Mouse (Mus musculus): ENCODE data around the gene Irgc1. TPM values are rescaled to one million over a fixed set of nuclear protein-coding genes. Genes with fewer than 3 reads are reported as not detected.
A peak's percentile ranks its signal among the peaks of the same experiment; 100 is the strongest.
"Not testable (repeated sequence)": the region's sequence is repeated elsewhere in the genome, so short reads cannot be mapped to it uniquely, and the experiment has no call there.

Gene Irgc1
- polyA plus RNA-seq, 1 experiment = not detected

DNA sequence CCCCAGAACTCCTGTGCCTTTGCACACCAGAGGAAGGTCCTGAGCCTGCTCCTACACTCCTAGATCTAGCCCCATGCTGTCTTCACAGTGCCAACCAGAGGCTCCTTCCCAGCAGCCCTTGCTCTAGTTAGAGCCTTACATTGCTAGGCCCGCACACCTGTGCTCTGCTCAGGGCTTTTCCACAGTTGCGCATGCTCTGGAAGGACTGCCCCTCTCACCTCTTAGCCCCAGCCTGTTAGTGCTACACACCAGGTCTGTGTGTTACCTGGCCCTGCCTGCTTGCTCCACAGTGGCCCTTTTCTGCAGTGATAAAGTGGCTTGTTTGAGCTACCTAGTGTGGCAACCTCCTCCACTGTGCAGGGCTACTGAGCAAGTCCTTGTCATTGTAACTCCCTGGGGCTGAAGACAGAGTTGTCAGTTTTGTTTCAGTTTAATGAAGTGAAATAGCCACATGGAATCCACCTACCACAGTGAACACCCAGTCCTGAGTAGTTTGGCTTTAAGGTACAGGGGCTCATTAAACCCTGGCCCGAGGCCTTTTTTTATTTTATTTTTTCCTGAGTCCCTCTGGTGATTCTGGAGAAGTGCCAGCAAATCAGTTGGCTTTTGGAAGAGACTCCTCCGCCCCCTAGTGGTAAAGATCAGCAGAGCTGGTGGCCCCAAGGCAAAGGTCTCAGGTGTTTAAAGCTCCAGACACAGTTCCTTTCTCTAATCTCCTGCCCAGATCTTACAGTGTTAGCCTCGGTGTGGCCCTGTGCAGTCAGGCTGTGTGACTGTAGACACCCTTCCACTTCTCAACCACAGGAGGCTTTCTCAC, 45.4 kb downstream of the Irgc1 start:
- Histone ChIP-seq H3K4me1 (ENCODE audit: control insufficient read depth, insufficient read depth, low read length) (no peaks in the 10 kb centered on the region), H3K4me3 (ENCODE audit: low read depth, low read length) (no peak overlapping the region), H3K9me3 (replicated peaks; ENCODE audit: control insufficient read depth, insufficient read depth, low read length, poor library complexity, severe bottlenecking) (no peaks in the 10 kb centered on the region), H3K27ac (ENCODE audit: insufficient read depth, low read length) (no peak overlapping the region), H3K9ac (ENCODE audit: low read depth, poor library complexity, severe bottlenecking) (no peak overlapping the region), H3K36me3 (ENCODE audit: control insufficient read depth, insufficient read depth, low read length, poor library complexity, severe bottlenecking) (peaks cover 6% of the 10 kb centered on the region), H3K27me3 (ENCODE audit: control insufficient read depth, insufficient read depth, low read length, poor library complexity, severe bottlenecking) (no peaks in the 10 kb centered on the region)
- TF ChIP-seq CTCF (IDR thresholded peaks at IDR 0.05; ENCODE audit: low read depth, low read length) (peak; percentile 68), POLR2A (IDR thresholded peaks at IDR 0.05; ENCODE audit: insufficient read depth, low read length) (no peak), EP300 (IDR thresholded peaks at IDR 0.05; ENCODE audit: insufficient read depth, low read depth, low read length) (no peak)

DNA sequence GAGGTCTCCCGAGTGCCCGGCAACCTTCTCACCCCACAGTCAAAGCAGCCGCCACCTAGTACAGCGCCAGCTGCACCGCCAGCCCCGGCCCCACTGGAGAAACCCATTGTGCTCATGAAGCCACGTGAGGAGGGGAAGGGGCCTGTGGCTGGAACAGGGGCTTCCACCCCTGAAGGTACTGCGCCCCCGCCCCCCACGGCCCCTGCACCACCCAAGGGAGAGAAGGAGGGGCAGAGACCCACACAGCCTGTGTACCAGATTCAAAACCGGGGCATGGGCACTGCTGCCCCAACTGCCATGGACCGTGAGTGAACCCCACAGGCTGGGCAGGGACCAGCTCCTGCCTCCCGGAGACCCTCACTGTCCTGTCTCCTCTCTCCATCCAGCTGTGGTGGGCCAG, 46.4 kb downstream of the Irgc1 start:
- no peak overlapping the region for H3K27ac ChIP-seq (ENCODE audit: insufficient read depth, low read length)
- H3K4me3 ChIP-seq (ENCODE audit: low read depth, low read length) = no peak overlapping the region
- no peaks in the 10 kb centered on the region for H3K27me3 ChIP-seq (ENCODE audit: control insufficient read depth, insufficient read depth, low read length, poor library complexity, severe bottlenecking)
- H3K9me3 ChIP-seq (replicated peaks; ENCODE audit: control insufficient read depth, insufficient read depth, low read length, poor library complexity, severe bottlenecking) = no peaks in the 10 kb centered on the region
- TF ChIP-seq POLR2A (IDR thresholded peaks at IDR 0.05; ENCODE audit: insufficient read depth, low read length) = no peak
- TF ChIP-seq EP300 (IDR thresholded peaks at IDR 0.05; ENCODE audit: insufficient read depth, low read depth, low read length) = no peak
- TF ChIP-seq CTCF (IDR thresholded peaks at IDR 0.05; ENCODE audit: low read depth, low read length) = no peak
- H3K4me1 ChIP-seq (ENCODE audit: control insufficient read depth, insufficient read depth, low read length) = no peaks in the 10 kb centered on the region
- no peak overlapping the region for H3K9ac ChIP-seq (ENCODE audit: low read depth, poor library complexity, severe bottlenecking)
- H3K36me3 ChIP-seq (ENCODE audit: control insufficient read depth, insufficient read depth, low read length, poor library complexity, severe bottlenecking) = peaks cover 6% of the 10 kb centered on the region

- H3K9ac ChIP-seq (ENCODE audit: low read depth, poor library complexity, severe bottlenecking) = no peak overlapping the region
- H3K9me3 ChIP-seq (replicated peaks; ENCODE audit: control insufficient read depth, insufficient read depth, low read length, poor library complexity, severe bottlenecking) = no peaks in the 10 kb centered on the region
- no peaks in the 10 kb centered on the region for H3K27me3 ChIP-seq (ENCODE audit: control insufficient read depth, insufficient read depth, low read length, poor library complexity, severe bottlenecking)
- no peak for TF ChIP-seq EP300 (IDR thresholded peaks at IDR 0.05; ENCODE audit: insufficient read depth, low read depth, low read length)
- TF ChIP-seq CTCF (IDR thresholded peaks at IDR 0.05; ENCODE audit: low read depth, low read length) = peak; percentile 49
- TF ChIP-seq POLR2A (IDR thresholded peaks at IDR 0.05; ENCODE audit: insufficient read depth, low read length) = no peak
- no peak overlapping the region for H3K4me3 ChIP-seq (ENCODE audit: low read depth, low read length)
- H3K4me1 ChIP-seq (ENCODE audit: control insufficient read depth, insufficient read depth, low read length) = no peaks in the 10 kb centered on the region
- H3K27ac ChIP-seq (ENCODE audit: insufficient read depth, low read length) = no peak overlapping the region
- peaks cover 6% of the 10 kb centered on the region for H3K36me3 ChIP-seq (ENCODE audit: control insufficient read depth, insufficient read depth, low read length, poor library complexity, severe bottlenecking)
Observed at GRCm38 (mm10) chr7:24402851-24403250, 49.2 kb downstream of the Irgc1 start.

DNA sequence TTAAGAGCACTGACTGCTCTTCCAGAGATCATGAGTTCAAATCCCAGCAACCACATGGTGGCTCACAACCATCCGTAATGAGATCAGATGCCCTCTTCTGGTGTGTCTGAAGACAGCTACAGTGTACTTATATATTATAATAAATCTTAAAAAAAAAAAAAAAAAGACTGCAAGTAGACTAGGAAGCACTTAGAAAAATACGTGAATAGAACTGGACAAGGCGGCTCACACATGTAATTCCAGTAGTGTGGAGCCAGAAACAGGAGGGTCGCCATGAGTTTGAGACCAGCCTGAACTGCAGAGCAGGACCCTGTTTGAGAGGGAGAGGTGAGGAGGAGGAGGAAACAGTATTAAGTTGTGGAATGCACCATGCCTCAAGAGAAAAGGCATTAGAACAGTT, 51.6 kb downstream of the Irgc1 start:
- H3K9me3 ChIP-seq (replicated peaks; ENCODE audit: control insufficient read depth, insufficient read depth, low read length, poor library complexity, severe bottlenecking); H3K27me3 ChIP-seq (ENCODE audit: control insufficient read depth, insufficient read depth, low read length, poor library complexity, severe bottlenecking); H3K36me3 ChIP-seq (ENCODE audit: control insufficient read depth, insufficient read depth, low read length, poor library complexity, severe bottlenecking); H3K27ac ChIP-seq (ENCODE audit: insufficient read depth, low read length); H3K4me1 ChIP-seq (ENCODE audit: control insufficient read depth, insufficient read depth, low read length): not testable (repeated sequence)
- H3K9ac ChIP-seq (ENCODE audit: low read depth, poor library complexity, severe bottlenecking) = peak overlapping the region; percentile 58; the same call in 1 of the 2 replicates
- peak overlapping the region; percentile 38; the same call in 1 of the 2 replicates for H3K4me3 ChIP-seq (ENCODE audit: low read depth, low read length)

GRCm38 (mm10) chr7:24400082-24400452, 52.0 kb downstream of the Irgc1 start:
- H3K9ac ChIP-seq (ENCODE audit: low read depth, poor library complexity, severe bottlenecking) = peak overlapping the region; percentile 58

DNA sequence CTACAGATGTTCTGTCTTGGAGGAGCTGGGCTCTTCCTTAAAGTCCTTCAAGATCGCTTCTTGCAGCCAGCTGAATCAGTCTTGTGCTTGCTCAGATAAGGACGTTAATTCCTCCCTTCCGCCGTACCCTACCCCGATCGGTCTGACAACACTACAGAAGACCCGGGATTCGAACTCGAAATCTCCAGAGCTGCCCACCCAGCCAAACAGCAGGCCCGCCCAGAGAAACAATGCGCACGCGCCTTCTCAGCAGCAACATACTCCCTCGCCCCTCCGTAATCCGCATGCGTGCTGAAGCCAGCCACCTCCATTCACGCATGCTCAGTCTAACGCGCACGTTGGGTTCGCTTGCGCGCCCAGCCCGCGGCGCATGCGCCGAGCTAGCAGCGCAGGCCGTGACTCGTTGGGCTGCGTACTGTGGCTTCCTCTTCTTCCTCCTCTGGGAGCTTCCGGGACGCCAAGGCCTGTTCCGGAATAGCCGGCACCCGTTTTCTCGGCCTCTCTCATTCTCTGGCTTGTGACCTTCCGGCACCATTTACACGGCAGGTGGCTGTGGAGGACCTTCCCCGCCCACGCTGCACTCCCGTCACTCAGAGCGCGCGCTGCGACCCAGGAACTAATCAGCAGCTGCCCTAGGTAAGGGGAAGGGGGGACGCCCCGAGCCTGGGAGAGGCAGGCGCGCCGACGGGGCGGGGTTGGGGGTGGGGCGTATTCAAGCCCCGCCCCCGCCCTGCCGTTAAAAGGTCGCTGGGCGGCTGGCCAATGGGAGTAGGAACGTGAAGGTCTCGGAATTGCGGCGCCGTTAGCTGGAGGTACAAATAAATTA, 52.6 kb downstream of the Irgc1 start, which contains the start of gene Smg9:
TSS of gene Smg9 (plus strand) at position 364 of the 826 bp plus-strand sequence.
- Histone ChIP-seq H3K4me1 (ENCODE audit: control insufficient read depth, insufficient read depth, low read length) (no peaks in the 10 kb centered on the region), H3K9ac (ENCODE audit: low read depth, poor library complexity, severe bottlenecking) (peak within 1 kb of the TSS; percentile 58), H3K27me3 (ENCODE audit: control insufficient read depth, insufficient read depth, low read length, poor library complexity, severe bottlenecking) (no peaks in the 10 kb centered on the region), H3K9me3 (replicated peaks; ENCODE audit: control insufficient read depth, insufficient read depth, low read length, poor library complexity, severe bottlenecking) (no peaks in the 10 kb centered on the region), H3K27ac (ENCODE audit: insufficient read depth, low read length) (peak within 1 kb of the TSS; percentile 83), H3K36me3 (ENCODE audit: control insufficient read depth, insufficient read depth, low read length, poor library complexity, severe bottlenecking) (no peaks in the 10 kb centered on the region; the same call in 1 of the 2 replicates), H3K4me3 (ENCODE audit: low read depth, low read length) (peak within 1 kb of the TSS; percentile 90)
- TF ChIP-seq POLR2A (IDR thresholded peaks at IDR 0.05; ENCODE audit: insufficient read depth, low read length) = peak; percentile 50
- TF ChIP-seq EP300 (IDR thresholded peaks at IDR 0.05; ENCODE audit: insufficient read depth, low read depth, low read length) = no peak

More at GRCm38 (mm10) chr7:24400082-24400452, 52.0 kb downstream of the Irgc1 start:
- Histone ChIP-seq H3K4me1 (ENCODE audit: control insufficient read depth, insufficient read depth, low read length) (no peaks in the 10 kb centered on the region), H3K36me3 (ENCODE audit: control insufficient read depth, insufficient read depth, low read length, poor library complexity, severe bottlenecking) (no peaks in the 10 kb centered on the region; the same call in 1 of the 2 replicates), H3K9me3 (replicated peaks; ENCODE audit: control insufficient read depth, insufficient read depth, low read length, poor library complexity, severe bottlenecking) (no peaks in the 10 kb centered on the region), H3K4me3 (ENCODE audit: low read depth, low read length) (peak overlapping the region; percentile 90), H3K27ac (ENCODE audit: insufficient read depth, low read length) (peak overlapping the region; percentile 44; the same call in 1 of the 2 replicates), H3K27me3 (ENCODE audit: control insufficient read depth, insufficient read depth, low read length, poor library complexity, severe bottlenecking) (no peaks in the 10 kb centered on the region)
- TF ChIP-seq EP300 (IDR thresholded peaks at IDR 0.05; ENCODE audit: insufficient read depth, low read depth, low read length) (no peak), CTCF (IDR thresholded peaks at IDR 0.05; ENCODE audit: low read depth, low read length) (no peak), POLR2A (IDR thresholded peaks at IDR 0.05; ENCODE audit: insufficient read depth, low read length) (no peak)

All from ES-Bruce4 (cell line).